Mouse (Mus musculus) CH12.LX (cell line): ENCODE results near the gene Pcnx. TPM values are rescaled to one million over a fixed set of nuclear protein-coding genes. Genes with fewer than 3 reads are reported as not detected.

ENCODE experiments used
- DNase-seq: peaks from one replicate; pipeline ENCODE4 v3.0.0-alpha.2; 2013; ENCODE audit errors: extremely low read depth
- H3K27ac ChIP-seq: 2 replicates; pipeline ENCODE4 v1.5.1; 2012; ENCODE audit warnings: low read depth, mild to moderate bottlenecking, control low read depth, moderate library complexity; ENCODE audit not compliant: insufficient read depth
- H3K27me3 ChIP-seq: replicated peaks from 2 replicates; pipeline ENCODE3; 2012; ENCODE audit warnings: inconsistent platforms
- H3K36me3 ChIP-seq, 2 experiments: replicated peaks in 1 of 2; 2 replicates each; pipeline versions ENCODE3 to v1.6.1; 2012; ENCODE audit warnings: inconsistent platforms in 1 of 2, low read length in 1 of 2, mild to moderate bottlenecking in 1 of 2, mixed read lengths in 1 of 2, moderate library complexity in 1 of 2; ENCODE audit not compliant: control insufficient read depth in 1 of 2, insufficient read depth in 1 of 2
- H3K4me1 ChIP-seq, 2 experiments: 2 replicates each; pipeline ENCODE4 v1.6.1; 2012; ENCODE audit warnings: inconsistent platforms in 1 of 2, moderate library complexity in 1 of 2; ENCODE audit not compliant: insufficient read depth in 2 of 2, control insufficient read depth in 1 of 2
- H3K4me2 ChIP-seq: 2 replicates; pipeline ENCODE4 v1.6.1; 2012; ENCODE audit warnings: low read depth, mild to moderate bottlenecking, control low read depth; ENCODE audit not compliant: poor library complexity, insufficient read depth, severe bottlenecking
- H3K4me3 ChIP-seq, 3 experiments: fragments of 150-350 bp in 1 of 3; sonication (generic) in 1 of 3; replicated peaks in 1 of 3; 2 replicates each; pipeline versions ENCODE3 to v1.5.1; 2011 to 2012; ENCODE audit warnings: low read depth in 2 of 3, low read length in 2 of 3, mild to moderate bottlenecking in 2 of 3, moderate library complexity in 2 of 3, control low read depth in 1 of 3, improper control_type of control experiment in 1 of 3, inconsistent platforms in 1 of 3, mixed read lengths in 1 of 3; ENCODE audit not compliant: poor library complexity in 1 of 3
- H3K79me2 ChIP-seq: replicated peaks from 2 replicates; pipeline ENCODE4 v1.6.1; 2012; ENCODE audit warnings: mild to moderate bottlenecking, moderate library complexity; ENCODE audit not compliant: control insufficient read depth, poor library complexity, insufficient read depth, severe bottlenecking; ENCODE audit errors: extremely low read depth
- H3K9ac ChIP-seq: 2 replicates; pipeline ENCODE4 v1.6.1; 2012; ENCODE audit warnings: low read depth, mild to moderate bottlenecking, control low read depth, moderate library complexity; ENCODE audit not compliant: insufficient read depth
- H3K9me3 ChIP-seq: replicated peaks from 2 replicates; pipeline ENCODE3; 2012; ENCODE audit warnings: low read length, inconsistent platforms, mixed read lengths
- BHLHE40 ChIP-seq: IDR thresholded peaks from 2 replicates; pipeline ENCODE4 v1.6.1; 2011; ENCODE audit warnings: mild to moderate bottlenecking, low read depth, low read length, improper control_type of control experiment
- CHD1 ChIP-seq: IDR thresholded peaks from 2 replicates; pipeline ENCODE4 v1.6.1; 2012; ENCODE audit warnings: low read depth, low read length, improper control_type of control experiment, inconsistent platforms
- CHD2 ChIP-seq: IDR thresholded peaks from 2 replicates; pipeline ENCODE4 v1.6.1; 2011; ENCODE audit warnings: low read length, improper control_type of control experiment
- ELF1 ChIP-seq: IDR thresholded peaks from 2 replicates; pipeline ENCODE4 v1.6.1; 2014; ENCODE audit warnings: low read depth, mild to moderate bottlenecking, inconsistent platforms, low read length, improper control_type of control experiment
- ETS1 ChIP-seq: conservative IDR thresholded peaks from 2 replicates; pipeline ENCODE4 v1.6.1; 2012; ENCODE audit warnings: low read depth, mild to moderate bottlenecking, inconsistent platforms, low read length, improper control_type of control experiment, moderate library complexity
- HCFC1 ChIP-seq: IDR thresholded peaks from 2 replicates; pipeline ENCODE4 v1.6.1; 2012; ENCODE audit warnings: low read depth, mild to moderate bottlenecking, inconsistent platforms, low read length, improper control_type of control experiment
- IRF4 ChIP-seq: IDR thresholded peaks from 2 replicates; pipeline ENCODE4 v1.6.1; 2014; ENCODE audit warnings: low read depth, mild to moderate bottlenecking, inconsistent platforms, low read length, improper control_type of control experiment
- JUN ChIP-seq: IDR thresholded peaks from 2 replicates; pipeline ENCODE4 v1.6.1; 2011; ENCODE audit warnings: low read depth, mild to moderate bottlenecking, low read length, improper control_type of control experiment, moderate library complexity; ENCODE audit not compliant: insufficient read depth
- JUND ChIP-seq: conservative IDR thresholded peaks from 2 replicates; pipeline ENCODE4 v1.6.1; 2011; ENCODE audit warnings: low read depth, low read length, improper control_type of control experiment
- KAT2A ChIP-seq: IDR thresholded peaks from 2 replicates; pipeline ENCODE4 v1.6.1; 2012; ENCODE audit warnings: low read length, improper control_type of control experiment, inconsistent platforms; ENCODE audit not compliant: insufficient replicate concordance
- MAX ChIP-seq: IDR thresholded peaks from 2 replicates; pipeline ENCODE4 v1.6.1; 2011; ENCODE audit warnings: low read length, improper control_type of control experiment
- MEF2A ChIP-seq: IDR thresholded peaks from 2 replicates; pipeline ENCODE4 v1.6.1; 2014; ENCODE audit warnings: low read depth, mild to moderate bottlenecking, inconsistent platforms, low read length, improper control_type of control experiment, borderline replicate concordance
- MYC ChIP-seq: IDR thresholded peaks from 2 replicates; pipeline ENCODE4 v1.6.1; 2011; ENCODE audit warnings: low read depth, mild to moderate bottlenecking, improper control_type of control experiment, low read length
- PAX5 ChIP-seq: IDR thresholded peaks from 2 replicates; pipeline ENCODE4 v1.6.1; 2012; ENCODE audit warnings: low read length, inconsistent platforms, mixed read lengths
- POLR2A ChIP-seq: IDR thresholded peaks from 2 replicates; pipeline ENCODE4 v1.6.1; 2011; ENCODE audit warnings: low read depth, mild to moderate bottlenecking, improper control_type of control experiment, low read length
- POLR2AphosphoS2 ChIP-seq: IDR thresholded peaks from 2 replicates; pipeline ENCODE4 v1.6.1; 2011; ENCODE audit warnings: low read depth, low read length, improper control_type of control experiment
- RCOR1 ChIP-seq: conservative IDR thresholded peaks from 2 replicates; pipeline ENCODE4 v1.6.1; 2012; ENCODE audit warnings: low read depth, mild to moderate bottlenecking, inconsistent platforms, low read length, improper control_type of control experiment
- SIN3A ChIP-seq: IDR thresholded peaks from 2 replicates; pipeline ENCODE4 v1.6.1; 2012; ENCODE audit warnings: low read length, improper control_type of control experiment, inconsistent platforms
- SMC3 ChIP-seq: IDR thresholded peaks from 2 replicates; pipeline ENCODE4 v1.6.1; 2011; ENCODE audit warnings: low read depth, low read length, improper control_type of control experiment
- TBP ChIP-seq: conservative IDR thresholded peaks from 2 replicates; pipeline ENCODE4 v1.6.1; 2011; ENCODE audit warnings: low read depth, low read length, improper control_type of control experiment
- TCF12 ChIP-seq: IDR thresholded peaks from 2 replicates; pipeline ENCODE4 v1.6.1; 2014; ENCODE audit warnings: low read depth, mild to moderate bottlenecking, inconsistent platforms, low read length, improper control_type of control experiment
- USF1 ChIP-seq: IDR thresholded peaks from 2 replicates; pipeline ENCODE4 v1.6.1; 2014; ENCODE audit warnings: low read depth, mild to moderate bottlenecking, inconsistent platforms, low read length, improper control_type of control experiment
- ZC3H11A ChIP-seq: IDR thresholded peaks from 2 replicates; pipeline ENCODE4 v1.6.1; 2012; ENCODE audit warnings: low read depth, mild to moderate bottlenecking, inconsistent platforms, low read length, improper control_type of control experiment
- ZKSCAN1 ChIP-seq: IDR thresholded peaks from 2 replicates; pipeline ENCODE4 v1.6.1; 2012; ENCODE audit warnings: low read depth, inconsistent platforms, low read length, improper control_type of control experiment, borderline replicate concordance
- dilution Hi-C: fragments of 300-500 bp; cut with MboI; formaldehyde crosslinking; loops from 2 replicates; pipeline ENCODE4 v1.14.3; 2020; ENCODE audit warnings: low sequenced_read_pairs; ENCODE audit not compliant: extremely low pct_unique_long_range_greater_than_20kb, extremely low pct_ligation_motif_present
- in situ Hi-C: fragments of 300-500 bp; cut with MboI; formaldehyde crosslinking; loops from 3 replicates; pipeline ENCODE4 v1.14.3; 2019; ENCODE audit warnings: low sequenced_read_pairs, low pct_ligation_motif_present, low pct_unique_long_range_greater_than_20kb, mixed read lengths
- polyA plus RNA-seq: library from polyadenylated mRNA; unstranded; fragments of >175 nt; gene quantifications from 2 replicates; pipeline ENCODE4 v1.2.1, GENCODE M21; 2012; ENCODE audit warnings: low read depth; ENCODE audit not compliant: insufficient read length
- total RNA-seq, 2 experiments: library from RNA; depleted of rRNA; stranded (reverse); fragments of 300-350 nt in 1 of 2; fragments of >200 nt in 1 of 2; gene quantifications; 2 replicates each; pipeline ENCODE4 v1.2.3; 2012 to 2014

Gene Pcnx
- total and polyA plus RNA-seq, 3 experiments, result 16.2 to 89.1 (median 68.2) TPM

DNA sequence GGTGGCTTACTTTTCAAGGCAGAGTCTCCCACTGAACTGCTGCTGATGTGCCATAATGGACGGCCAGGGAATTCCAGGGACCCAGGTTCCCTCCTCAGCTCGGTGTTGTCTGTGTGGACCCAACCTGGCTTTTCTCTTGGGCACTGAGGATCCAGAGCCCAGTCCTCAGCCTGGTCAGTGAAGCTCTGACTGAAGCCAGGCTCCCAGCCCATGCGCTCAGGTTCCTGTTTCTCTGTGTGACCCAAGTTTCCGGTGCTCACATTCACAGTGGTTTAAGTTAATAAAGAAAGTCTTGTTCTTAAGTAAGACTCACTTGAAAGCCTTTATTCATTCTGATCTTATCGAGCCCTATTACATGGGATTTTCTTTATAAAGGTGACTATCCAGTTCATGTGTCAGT is 74.7 kb downstream of the Pcnx start:
- H3K4me1 ChIP-seq, result peaks cover 7 to 32% of the 10 kb centered on the region in 2 experiments; a peak in 3 of 4 replicates
- in situ Hi-C loops, result no loop called here
- no peaks in the 10 kb centered on the region for H3K27me3 ChIP-seq
- H3K36me3 ChIP-seq, result peaks cover 40 to 62% of the 10 kb centered on the region in 2 experiments
- no peak overlapping the region for H3K9ac ChIP-seq
- no peaks in the 10 kb centered on the region for H3K9me3 ChIP-seq
- no peak for TF ChIP-seq POLR2AphosphoS2
- no peak for TF ChIP-seq JUND
- TF ChIP-seq ZC3H11A, result no peak
- TF ChIP-seq IRF4, result no peak
- TF ChIP-seq ELF1, result no peak
- no peak for TF ChIP-seq SMC3
- TF ChIP-seq MEF2A, result no peak
- TF ChIP-seq BHLHE40, result no peak
- TF ChIP-seq MYC, result no peak
- no peak for TF ChIP-seq PAX5
- no peak for TF ChIP-seq ZKSCAN1
- TF ChIP-seq ETS1, result no peak
- TF ChIP-seq TBP, result no peak
- no peak for TF ChIP-seq HCFC1
- TF ChIP-seq TCF12, result no peak
- no peak for TF ChIP-seq RCOR1
- TF ChIP-seq KAT2A, result no peak
- TF ChIP-seq JUN, result no peak
- TF ChIP-seq CHD1, result no peak
- no peak for TF ChIP-seq POLR2A
- no peaks in the 10 kb centered on the region; the same call in 1 of the 2 replicates for H3K79me2 ChIP-seq
- H3K27ac ChIP-seq, result no peak overlapping the region
- no peak overlapping the region for H3K4me2 ChIP-seq
- dilution Hi-C loops, result no loop called here
- DNase-seq, result no peak
- H3K4me3 ChIP-seq, result no peak overlapping the region

DNA sequence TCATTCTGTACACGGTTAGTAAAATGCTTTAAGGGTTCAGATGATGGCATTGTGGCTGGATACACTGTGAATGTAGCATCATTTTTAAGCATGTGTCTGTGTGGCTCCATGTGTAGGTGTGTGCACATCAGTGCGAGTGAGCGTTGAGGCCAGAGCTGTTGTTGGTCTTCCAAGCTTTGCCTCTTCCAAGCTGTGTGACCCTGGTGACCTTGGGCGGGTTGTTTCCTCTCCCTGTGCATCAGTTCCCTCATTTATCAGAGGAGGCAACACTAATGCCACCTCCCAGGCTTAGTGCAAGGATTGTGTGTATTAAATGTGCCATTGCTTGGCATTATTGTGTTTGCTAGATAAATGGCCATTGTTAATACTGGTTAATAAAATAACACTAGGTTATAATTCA is 76.2 kb downstream of the Pcnx start:
- Histone ChIP-seq H3K36me3 (peaks cover 52 to 77% of the 10 kb centered on the region in 2 experiments), H3K4me1 (peaks cover 7 to 32% of the 10 kb centered on the region in 2 experiments; a peak in 3 of 4 replicates), H3K9ac (no peak overlapping the region), H3K4me2 (no peak overlapping the region), H3K9me3 (no peaks in the 10 kb centered on the region), H3K27me3 (no peaks in the 10 kb centered on the region), H3K79me2 (peaks cover under 1% of the 10 kb centered on the region; the same call in 1 of the 2 replicates), H3K27ac (no peak overlapping the region), H3K4me3 (no peak overlapping the region)
- no peak for TF ChIP-seq CHD2
- no peak for TF ChIP-seq USF1
- no peak for TF ChIP-seq CHD1
- TF ChIP-seq MAX, result no peak
- TF ChIP-seq TCF12, result no peak
- no peak for TF ChIP-seq SIN3A
- dilution Hi-C loops (no loop called here), in situ Hi-C loops (no loop called here)
- DNase-seq, result no peak
